Mouse (Mus musculus): ENCODE results near the gene Arhgap10.

- TF ChIP-seq CTCF (IDR thresholded peaks at IDR 0.05; ENCODE audit: low read depth) = no peak
- no peak for TF ChIP-seq EP300 (IDR thresholded peaks at IDR 0.05; ENCODE audit: low read depth)
Measured at GRCm38 (mm10) chr8:77461392-77461791, 56.4 kb downstream of the Arhgap10 start.

Measured in liver, postnatal 0 days (tissue).